Mouse (Mus musculus) myocyte (in vitro differentiated cells): ENCODE measurements around the gene Myo1e.

ENCODE experiments used
- CEBPB ChIP-seq: IDR thresholded peaks from 2 replicates; pipeline ENCODE4 v1.6.1; 2011; ENCODE audit warnings: mild to moderate bottlenecking, moderate library complexity; ENCODE audit not compliant: poor library complexity, insufficient read depth, severe bottlenecking
- E2F4 ChIP-seq: IDR thresholded peaks from one replicate; pipeline ENCODE4 v1.6.1; 2011; ENCODE audit warnings: mild to moderate bottlenecking, control low read depth, moderate library complexity; ENCODE audit not compliant: insufficient read depth
- MAX ChIP-seq: IDR thresholded peaks from one replicate; pipeline ENCODE4 v1.6.1; 2011; ENCODE audit warnings: low read depth, mild to moderate bottlenecking, control low read depth
- MYOG ChIP-seq, 3 experiments: IDR thresholded peaks; one replicate each; pipeline ENCODE4 v1.6.1; 2011; ENCODE audit warnings: control low read depth in 2 of 3, low read depth in 2 of 3, mild to moderate bottlenecking in 2 of 3; ENCODE audit not compliant: insufficient read length in 2 of 3, control insufficient read depth in 1 of 3, insufficient read depth in 1 of 3
- POLR2A ChIP-seq: IDR thresholded peaks from one replicate; pipeline ENCODE4 v1.6.1; 2011; ENCODE audit warnings: low read depth, mild to moderate bottlenecking, control low read depth, moderate library complexity; ENCODE audit not compliant: insufficient read length
- TCF12 ChIP-seq: IDR thresholded peaks from one replicate; pipeline ENCODE4 v1.6.1; 2011; ENCODE audit warnings: mild to moderate bottlenecking, control low read depth; ENCODE audit not compliant: poor library complexity, insufficient read depth, severe bottlenecking
- USF1 ChIP-seq: IDR thresholded peaks from one replicate; pipeline ENCODE4 v1.6.1; 2011; ENCODE audit warnings: low read depth, mild to moderate bottlenecking, control low read depth, moderate library complexity

DNA sequence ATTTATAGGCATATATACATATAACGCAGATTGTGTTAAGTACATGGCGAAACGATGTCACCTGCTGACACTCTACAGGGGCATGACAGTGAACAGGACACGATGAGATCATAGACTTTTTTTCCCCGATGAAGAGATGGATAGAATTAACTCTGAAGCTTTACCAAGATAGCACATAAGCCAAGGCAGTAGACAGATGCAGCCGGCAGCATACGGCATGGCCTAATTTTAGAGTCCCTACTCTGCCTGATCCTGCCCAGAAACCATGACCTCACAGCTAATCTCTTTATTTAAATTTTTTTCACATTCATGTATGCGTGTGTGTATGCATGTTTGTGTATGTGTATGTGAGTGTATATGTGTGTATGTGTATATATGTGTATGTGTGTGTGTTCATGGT is 9.2 kb upstream of the Myo1e start:
- TF ChIP-seq TCF12 (no peak), POLR2A (no peak), E2F4 (no peak), MAX (no peak), USF1 (no peak), MYOG (IDR thresholded peaks at IDR 0.05; ENCODE audit: control insufficient read depth in 1 of 3, insufficient read depth in 1 of 3, insufficient read length in 2 of 3, low read depth in 2 of 3) (peak in 1 of 3 experiments; percentile 61), CEBPB (no peak)
